Mouse (Mus musculus): ENCODE results near the gene Hyal1.
A peak's percentile ranks its signal among the peaks of the same experiment; 100 is the strongest.

Hyal1 gene

DNA sequence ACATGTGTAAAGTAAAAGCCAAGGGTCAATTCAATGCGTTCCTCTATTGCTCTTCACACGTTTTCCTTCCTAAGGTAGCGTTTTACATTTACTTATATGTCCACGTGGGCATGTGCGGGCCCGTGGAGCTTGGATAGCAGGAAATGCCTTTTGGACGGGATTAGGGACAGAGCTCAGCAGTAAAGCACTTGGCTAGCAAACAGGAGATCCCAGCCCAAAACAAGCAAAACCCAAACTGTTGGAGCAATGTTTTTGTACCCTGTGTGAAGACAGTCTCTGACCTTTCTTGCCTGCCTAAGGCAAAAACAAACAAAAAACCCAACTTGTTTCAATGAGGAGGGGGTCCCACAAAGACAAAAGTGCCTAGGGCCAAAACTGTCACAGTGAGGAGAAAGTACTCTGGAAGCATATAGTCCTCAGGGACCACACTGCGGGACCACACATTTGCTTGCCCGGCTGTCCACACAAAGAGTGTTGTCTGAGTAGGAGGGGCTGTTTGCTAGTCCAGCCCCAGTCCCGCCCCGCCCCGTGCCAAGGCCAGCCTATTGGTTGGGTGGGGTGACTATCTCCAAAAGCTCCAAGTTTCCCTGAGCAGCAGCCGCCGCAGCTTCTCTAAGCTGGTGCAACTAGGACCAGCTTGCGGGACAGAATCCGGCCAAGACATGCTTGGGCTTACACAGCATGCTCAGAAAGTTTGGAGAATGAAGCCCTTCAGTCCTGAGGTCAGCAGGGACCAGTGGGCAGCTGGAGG, at the start of gene Hyal1:
Hyal1 (plus strand) TSS at position 571 of the 751 bp plus-strand sequence.
- DNase-seq (ENCODE audit: low spot score), result peak; percentile 54

DNA sequence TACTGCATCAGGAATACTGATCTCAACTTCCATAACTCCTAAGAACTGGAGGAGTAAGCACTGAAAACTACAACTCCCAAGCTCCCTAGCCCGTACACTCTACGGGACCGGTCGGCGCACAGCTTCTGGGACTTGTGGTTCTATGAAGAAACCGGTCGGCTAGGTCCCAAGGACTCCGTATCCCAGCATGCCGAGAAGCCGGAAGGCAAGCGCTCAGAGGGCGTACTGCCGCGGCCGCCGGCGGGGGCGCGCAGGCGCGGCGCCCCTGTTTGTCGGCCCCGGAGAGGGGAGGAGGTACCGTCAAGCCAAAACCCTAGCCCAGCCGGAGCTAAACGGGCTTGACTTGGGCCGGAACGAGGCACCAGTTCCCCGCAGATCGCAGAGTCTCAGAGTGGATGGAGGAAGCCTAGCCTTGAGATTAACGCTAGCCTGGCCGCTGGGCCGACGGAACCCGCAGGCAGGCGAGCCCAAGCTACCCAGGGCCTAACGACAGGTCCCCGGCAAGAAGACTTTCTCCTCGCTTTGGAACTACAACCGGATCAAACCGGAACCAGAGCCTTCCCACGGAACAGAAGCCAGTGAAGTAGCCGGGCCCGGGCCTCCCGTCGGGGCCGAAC, 42.8 kb upstream of the Hyal1 start, which contains the start of gene Tmem115:
Tmem115 (plus strand) TSS at position 155 of the 617 bp plus-strand sequence.
- DNase-seq (ENCODE audit: low spot score), result peak; percentile 96

DNA sequence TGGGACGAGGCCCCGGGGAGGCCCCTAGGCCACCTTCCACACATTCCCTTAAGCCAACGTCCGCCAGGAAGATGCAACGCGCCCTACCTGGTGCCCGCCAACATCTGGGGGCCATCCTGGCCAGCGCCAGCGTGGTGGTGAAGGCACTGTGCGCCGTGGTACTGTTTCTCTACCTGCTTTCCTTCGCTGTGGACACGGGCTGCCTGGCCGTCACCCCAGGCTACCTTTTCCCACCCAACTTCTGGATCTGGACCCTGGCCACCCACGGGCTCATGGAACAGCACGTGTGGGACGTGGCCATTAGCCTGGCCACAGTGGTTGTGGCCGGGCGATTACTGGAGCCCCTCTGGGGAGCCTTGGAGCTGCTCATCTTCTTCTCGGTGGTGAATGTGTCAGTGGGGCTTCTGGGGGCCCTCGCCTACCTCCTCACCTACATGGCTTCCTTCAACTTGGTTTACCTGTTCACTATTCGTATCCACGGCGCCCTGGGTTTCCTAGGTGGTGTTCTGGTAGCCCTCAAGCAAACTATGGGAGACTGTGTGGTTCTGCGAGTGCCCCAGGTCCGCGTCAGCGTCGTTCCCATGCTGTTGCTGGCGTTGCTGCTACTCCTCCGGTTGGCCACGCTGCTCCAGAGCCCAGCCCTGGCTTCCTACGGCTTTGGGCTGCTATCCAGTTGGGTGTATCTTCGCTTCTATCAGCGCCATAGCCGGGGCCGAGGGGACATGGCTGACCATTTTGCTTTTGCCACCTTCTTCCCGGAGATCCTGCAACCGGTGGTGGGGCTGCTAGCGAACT, 42.1 kb upstream of the Hyal1 start:
- no peak for DNase-seq (ENCODE audit: low spot score)

DNA sequence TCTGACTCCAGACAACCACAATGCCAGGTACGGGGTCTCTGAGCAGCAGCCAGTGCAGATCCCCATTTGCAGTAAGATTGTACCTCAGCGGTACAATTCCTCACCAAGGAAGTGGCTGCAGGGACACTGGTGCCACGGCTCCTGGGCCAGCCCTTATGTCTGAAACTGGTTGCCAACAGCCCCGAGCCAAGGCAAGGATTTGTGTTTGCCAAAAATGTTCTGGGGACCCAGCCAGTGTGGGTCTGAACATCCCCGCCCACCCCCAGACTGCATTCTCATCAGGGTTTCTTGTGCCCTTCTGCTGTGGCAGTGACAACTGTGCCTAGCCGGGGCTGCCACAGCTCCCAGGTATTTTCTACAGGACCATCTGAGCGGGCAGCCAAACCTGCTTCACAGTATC, 38.5 kb upstream of the Hyal1 start:
- DNase-seq (ENCODE audit: low spot score), result no peak

DNA sequence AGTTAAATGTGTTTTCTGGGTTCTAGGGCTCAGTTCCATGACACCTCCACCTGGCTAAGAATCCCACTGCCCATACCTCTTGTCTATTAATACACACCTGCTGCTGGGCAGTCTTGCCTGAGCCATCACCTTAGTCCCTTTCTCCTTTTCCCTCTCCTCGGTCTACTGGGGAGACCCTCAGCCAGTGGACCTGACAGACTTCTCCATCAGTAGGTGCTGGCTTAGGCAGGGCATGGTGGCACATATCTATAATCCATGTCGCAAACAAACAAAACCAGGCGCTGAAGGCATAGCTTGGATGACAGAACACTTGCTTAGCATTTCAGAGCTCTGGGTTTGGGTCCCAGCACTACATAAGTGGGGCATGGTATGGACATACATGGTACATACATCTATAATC, 38.0 kb upstream of the Hyal1 start:
- no peak for DNase-seq (ENCODE audit: low spot score)

DNA sequence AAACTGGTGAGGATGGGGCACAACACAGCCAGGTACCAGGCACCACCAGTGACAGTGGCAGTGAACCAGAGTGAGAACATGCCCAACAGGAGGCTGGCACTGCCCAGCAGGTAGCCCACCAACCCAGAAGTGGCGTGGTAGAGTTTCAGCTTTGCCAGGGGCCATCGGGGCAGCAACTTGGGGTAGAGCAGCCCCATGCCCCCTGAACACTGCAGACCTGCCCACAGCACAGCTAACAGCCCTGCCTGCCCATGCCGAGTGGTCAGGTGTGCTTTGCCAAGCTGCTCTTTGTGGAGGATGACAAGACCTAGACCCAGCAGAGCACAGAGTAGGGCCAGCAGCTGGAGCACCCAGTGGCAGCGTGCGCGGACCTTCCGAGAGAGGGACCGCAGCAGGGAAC, 36.8 kb upstream of the Hyal1 start:
- DNase-seq (ENCODE audit: low spot score), result no peak

DNA sequence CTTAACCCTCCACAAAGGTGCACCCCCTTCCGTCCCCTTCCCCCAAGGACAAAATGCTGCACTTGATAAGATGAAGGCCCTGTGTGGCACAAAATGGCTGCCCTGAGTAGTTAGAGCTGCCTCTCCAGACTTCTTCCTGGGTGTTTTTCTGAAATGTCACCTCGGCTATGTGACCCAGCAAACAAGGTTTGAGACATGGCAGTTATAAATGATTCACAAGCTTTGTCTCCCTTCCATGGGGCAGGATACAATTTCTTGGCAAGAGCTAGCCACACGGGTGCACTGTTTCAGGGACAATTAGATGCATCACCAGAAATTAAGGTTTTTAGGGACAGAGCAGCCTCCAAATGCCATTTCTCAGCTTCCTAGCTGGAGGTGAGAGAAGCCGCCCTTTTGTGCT, 36.3 kb upstream of the Hyal1 start:
- no peak for DNase-seq (ENCODE audit: low spot score)

DNA sequence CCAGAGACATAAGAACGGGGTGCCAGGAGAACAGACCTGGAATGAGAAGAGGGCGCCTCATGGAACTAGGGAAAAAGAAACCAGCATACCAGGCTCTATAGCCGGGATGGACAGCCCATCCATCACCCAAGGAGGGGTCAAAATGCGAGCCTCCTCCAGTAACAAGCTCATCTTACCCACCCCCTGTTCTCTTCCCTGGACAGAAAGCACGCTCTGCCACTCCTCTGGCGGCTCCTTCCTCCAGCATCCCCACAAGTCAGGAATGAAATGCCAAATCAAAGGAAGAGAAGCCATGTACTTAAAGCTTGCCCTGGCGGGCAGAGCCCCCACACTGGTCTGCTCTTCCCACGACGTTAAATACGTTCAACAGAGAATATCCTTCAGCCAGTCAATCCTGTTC, 35.7 kb upstream of the Hyal1 start:
- DNase-seq (ENCODE audit: low spot score), result no peak

DNA sequence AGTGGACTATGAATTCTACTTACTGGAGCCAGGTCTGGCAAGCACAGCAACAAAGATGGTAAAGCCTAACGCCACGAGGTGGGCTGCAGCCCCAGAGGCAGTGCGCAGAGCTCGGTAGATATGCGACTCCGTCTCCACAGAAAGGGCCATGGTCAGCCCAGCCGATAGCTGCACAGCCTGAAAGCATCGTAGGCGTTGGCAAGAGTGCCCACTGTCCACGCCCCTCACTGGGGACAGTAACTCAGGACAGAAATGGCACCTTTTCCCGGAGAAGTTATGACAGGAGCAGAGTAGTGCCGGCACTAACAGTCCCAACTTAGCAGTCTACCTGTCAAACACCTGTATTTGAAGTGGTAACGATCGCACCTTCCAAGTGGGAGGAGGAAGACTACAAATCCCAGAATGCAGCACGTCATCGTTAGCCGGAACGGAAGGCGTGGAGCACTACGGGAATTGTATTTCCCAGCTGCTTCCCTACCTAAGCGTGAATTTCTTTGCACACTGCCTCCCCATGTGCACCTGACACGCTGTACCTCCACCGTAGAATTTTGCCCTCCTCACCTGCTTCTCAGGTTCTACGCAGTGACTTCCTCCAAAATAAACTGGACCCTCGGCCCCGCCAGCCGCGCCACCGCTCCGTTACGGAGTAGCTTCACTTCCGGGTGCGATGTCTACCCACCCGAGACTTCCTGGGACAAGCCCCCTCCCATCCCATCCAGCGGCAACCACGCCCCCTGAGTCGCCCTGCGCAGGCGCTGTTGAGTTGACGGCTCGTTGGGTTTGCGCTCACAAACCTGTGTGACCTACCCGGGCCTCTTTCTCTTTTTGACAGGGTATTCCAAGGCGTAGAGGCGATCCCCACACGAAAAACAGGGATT, 35.0 kb upstream of the Hyal1 start, which contains the start of the genes Cyb561d2 and Nprl2:
Cyb561d2 (minus strand) TSS at position 720 of the 878 bp plus-strand sequence.
Nprl2 (plus strand) TSS at position 753 of the 878 bp plus-strand sequence.
- peak; percentile 94 for DNase-seq (ENCODE audit: low spot score)

DNA sequence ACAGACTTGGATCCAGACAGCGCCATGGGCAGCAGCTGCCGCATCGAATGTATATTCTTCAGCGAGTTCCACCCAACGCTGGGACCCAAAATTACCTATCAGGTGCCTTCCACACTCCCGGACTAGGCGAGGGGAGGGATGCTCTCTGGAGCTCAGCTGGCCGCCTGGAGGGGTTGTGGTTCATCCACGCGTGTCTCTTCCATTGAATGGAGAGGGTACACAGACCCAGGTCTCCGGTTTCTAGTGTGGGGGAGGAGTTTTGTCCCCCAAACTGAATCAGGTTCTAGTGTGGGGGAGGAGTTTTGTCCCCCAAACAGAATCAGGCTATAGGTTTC, 34.4 kb upstream of the Hyal1 start:
- DNase-seq (ENCODE audit: low spot score), result no peak

DNA sequence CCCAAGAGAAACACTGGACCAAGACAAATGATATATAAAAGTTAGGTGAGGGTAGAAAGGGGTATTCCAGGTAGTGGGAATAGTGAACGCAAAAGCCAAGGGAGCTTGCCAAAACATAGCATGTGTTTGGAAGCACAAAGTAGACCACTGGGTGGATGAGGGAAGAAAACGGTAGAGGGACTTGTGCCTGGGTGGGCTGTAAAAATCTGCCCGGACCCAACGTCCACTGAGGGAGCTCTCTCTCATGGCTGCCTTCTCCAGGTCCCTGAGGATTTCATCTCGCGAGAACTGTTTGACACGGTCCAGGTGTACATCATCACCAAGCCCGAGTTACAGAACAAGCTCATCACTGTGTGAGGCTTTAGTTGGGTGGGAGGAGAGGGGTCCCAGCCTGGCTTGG, 34.0 kb upstream of the Hyal1 start:
- DNase-seq (ENCODE audit: low spot score), result no peak

DNA sequence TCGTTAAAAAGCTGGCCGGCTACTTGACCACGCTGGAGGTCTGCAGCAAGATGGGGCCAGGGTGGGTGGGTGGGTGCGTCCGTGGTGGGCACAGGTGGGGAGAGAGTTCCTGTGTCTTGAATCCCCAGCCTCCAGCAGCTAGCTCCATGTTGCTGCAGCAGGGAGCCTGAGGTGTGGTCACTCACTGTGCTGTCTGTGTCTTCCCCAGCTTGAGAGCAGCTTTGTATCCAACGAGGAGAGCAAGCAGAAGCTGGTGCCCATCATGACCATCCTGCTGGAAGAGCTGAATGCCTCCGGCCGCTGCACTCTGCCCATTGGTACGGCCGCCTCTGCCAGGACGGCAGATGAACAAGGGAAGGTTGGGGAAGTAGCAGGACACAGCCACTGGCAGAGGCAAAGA, 33.4 kb upstream of the Hyal1 start:
- DNase-seq (ENCODE audit: low spot score), result no peak

DNA sequence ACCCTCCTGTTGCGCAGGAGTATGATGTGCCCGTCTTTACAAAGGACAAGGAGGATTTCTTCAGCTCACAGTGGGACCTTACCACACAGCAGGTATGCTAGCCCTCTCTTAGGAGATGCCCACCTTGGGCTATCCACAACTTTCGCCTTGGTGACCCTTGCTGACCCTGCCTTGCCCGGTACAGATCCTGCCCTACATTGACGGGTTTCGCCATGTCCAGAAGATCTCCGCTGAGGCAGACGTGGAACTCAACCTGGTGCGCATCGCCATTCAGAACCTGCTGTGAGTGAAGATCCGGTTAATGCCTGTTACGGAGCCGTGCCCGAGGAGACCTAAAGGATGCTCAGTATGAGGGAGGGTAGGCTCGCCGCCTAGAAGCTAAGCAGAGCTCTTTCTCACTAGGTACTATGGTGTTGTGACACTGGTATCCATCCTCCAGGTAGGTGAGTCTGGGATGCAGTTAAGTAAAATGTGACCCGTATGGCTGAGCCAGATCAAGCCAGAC, 32.5 kb upstream of the Hyal1 start:
- no peak for DNase-seq (ENCODE audit: low spot score)

DNA sequence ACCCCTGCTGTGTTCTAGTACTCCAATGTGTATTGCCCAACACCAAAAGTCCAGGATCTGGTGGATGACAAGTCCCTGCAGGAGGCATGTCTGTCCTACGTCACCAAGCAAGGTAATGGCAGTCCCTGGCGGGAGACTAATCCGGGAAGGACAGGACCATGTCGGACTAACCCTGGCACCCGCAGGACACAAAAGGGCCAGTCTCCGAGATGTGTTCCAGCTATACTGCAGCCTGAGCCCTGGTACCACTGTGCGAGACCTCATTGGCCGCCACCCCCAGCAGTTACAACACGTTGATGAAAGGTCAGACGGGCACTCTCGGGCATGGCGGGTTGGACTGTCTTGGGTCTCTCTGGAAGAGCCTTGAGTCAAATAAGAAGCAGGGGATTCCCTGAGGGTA, 32.0 kb upstream of the Hyal1 start:
- no peak for DNase-seq (ENCODE audit: low spot score)

DNA sequence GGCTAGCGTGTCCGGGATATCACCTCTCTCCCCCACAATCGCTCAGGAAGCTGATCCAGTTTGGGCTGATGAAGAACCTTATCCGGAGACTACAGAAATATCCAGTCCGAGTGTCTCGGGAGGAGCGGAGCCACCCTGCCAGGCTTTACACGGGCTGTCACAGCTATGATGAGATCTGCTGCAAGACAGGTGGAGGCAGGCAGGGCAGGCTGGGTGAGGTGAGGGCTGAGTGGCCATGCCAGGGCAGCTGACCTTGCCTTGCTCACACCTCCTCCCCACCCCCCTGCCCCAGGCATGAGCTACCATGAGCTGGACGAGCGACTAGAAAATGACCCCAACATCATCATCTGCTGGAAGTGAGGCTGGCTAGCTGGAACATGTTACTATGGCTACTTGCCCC, 31.5 kb upstream of the Hyal1 start:
- DNase-seq (ENCODE audit: low spot score), result no peak

DNA sequence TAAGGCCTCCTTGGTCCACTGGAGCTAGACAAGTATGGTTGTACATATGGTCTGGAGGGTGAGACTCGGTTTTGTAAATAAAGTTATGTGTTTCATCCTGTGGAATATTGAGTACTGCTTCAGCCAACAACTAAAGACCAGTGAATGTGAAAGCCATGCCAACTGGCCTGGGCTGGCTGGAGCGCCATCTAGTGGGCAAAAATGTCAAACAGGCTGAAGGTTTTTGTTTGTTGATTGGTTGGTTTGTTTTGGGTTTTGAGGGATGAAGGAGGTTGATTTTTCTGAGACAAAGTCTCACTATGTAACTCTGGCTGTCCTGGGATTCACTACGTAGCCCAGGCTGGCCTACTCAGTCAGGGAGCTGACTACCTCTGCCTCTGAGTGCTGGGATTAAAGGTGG, 31.1 kb upstream of the Hyal1 start:
- DNase-seq (ENCODE audit: low spot score), result peak; percentile 84

DNA sequence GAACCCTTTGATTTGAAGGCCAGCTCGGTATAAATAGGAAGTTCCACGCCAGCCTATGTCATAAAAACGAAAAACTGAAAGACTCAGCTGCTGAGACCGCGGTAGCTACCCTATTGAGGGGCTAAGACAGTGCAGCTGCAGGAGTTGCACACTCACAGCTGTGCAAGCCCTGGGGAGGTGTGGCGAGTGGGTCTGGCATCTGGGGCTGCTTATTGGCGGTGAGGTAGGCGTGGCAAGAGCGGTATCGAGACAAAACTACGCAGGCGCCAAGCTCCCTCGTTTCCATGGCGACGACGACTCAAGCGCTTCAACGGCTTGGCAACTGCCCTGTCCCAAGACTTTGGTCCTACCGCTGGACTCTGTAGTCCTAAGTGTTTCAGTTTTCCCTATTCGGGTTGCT, 29.7 kb upstream of the Hyal1 start, which contains the start of gene Zmynd10:
Zmynd10 (plus strand) TSS at position 273 of the 400 bp plus-strand sequence.
- peak; percentile 82 for DNase-seq (ENCODE audit: low spot score)

DNA sequence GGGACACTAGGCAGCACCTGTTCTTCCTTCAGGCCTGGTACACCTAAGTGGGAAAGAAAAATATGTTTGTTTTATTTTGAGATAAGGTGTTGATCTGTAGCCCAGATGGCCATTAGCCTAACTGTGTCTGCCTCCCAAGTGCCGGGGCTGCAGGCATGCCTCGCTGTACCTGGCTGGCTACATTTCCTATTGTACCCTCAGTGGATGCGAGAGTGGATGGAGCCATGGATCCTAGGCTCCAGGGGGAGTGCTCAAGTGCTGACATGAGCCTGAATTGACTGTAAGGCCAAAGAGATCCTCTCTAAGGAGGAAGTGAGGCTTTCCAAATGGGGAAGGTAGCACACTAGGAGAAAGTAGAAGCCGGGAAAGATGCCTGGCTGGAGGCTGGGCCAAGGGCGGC, 28.8 kb upstream of the Hyal1 start:
- DNase-seq (ENCODE audit: low spot score), result no peak

DNA sequence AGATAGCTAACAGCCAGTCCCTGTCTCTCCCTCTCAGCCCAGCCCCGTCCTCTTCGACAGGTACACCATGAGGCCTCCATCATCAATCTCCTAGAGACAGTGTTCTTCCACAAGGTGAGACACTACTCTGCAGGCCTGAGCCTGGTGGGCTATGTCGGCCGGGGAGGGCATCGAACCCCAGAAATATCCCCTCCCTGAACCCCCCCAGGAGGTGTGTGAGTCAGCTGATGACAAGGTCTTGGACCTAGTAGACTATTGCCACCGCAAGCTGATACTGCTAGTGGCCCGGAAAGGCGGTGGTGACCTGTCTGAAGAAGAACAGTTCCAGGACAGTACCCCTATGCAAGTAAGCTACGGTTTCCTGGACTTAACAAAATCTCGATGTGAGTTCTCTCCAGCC, 27.9 kb upstream of the Hyal1 start:
- no peak for DNase-seq (ENCODE audit: low spot score)

DNA sequence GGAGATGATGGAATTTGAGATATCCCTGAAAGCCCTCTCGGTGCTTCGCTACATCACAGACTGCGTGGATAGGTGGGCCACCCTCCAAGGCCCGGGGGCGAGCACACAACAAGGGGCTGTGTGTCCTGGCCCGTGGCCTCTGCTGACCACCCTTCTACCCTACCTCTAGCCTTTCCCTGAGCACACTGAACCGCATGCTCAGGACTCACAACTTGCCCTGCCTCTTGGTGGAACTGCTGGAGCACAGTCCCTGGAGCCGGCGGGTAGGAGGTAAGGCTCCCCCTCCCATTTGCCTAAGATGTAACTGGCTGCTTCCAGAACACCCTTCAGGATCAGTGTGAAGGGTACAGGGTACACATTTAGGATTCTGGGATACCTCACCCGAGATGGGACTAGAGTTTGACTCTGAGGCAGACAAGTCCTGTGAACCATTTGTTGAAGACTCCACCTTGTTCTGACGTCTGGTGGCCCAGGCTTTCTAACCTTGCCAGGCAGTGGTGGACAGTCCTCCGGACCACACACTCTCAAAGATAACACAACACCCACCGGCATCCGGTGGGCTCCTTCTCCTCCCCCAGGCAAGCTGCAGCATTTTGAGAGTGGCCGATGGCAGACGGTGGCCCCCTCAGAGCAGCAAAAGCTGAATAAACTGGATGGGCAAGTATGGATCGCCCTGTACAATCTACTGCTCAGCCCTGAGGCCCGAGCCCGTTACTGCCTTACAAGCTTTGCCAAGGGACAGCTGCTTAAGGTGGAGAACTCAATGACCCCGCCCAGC, 27.2 kb upstream of the Hyal1 start:
- DNase-seq (ENCODE audit: low spot score), result no peak

All from adipocyte (in vitro differentiated cells).